ENCODE assay signal across 11 mouse cellular contexts in the genomic region with DNA sequence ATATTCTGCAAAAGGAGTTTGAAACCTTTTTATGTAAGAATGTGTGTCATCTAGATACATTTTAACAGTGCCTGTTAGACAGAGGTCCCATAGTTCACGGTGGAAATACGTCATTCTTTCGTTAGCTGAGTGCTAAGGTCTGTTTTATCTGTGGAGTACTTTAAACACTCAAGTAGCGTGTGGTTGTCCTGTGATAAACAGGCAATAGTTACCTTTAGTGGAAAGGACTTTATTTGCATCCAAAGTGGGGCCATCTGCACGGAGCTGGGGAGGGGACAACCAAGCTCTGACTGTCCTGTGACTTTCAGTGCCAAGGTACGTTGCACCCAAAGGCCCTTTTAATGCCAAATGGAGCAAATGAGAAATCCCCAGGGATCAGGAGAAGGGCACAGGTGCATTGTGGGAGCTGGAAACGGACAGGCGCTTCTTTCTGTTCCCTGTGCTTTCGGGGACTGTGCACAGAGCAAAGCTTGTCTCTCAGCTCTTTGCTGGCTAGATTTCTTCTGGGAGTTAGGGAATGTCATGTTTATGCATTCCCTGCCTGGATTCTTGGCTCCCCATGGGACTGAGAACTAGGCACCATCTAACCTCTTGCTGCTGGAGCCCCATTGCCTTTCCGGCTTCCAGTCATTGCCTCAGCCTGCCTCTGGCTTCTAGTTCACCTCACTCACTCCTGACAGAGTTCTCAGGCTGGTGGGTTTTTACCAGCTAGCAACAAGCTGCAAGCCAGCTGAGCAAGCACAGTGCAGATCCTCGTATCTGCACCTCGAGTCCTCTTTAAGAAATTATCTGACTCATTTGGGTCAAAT. TPM values are rescaled to one million over a fixed set of nuclear protein-coding genes. Genes with fewer than 3 reads are reported as not detected.
DNase-seq lines count a peak whose midpoint lies in the region; ATAC-seq and TF ChIP-seq lines count a peak whose summit lies in the region.
"Had no signal": no experiment of that assay in that cellular context is flagged by ENCODE, and none has a peak within 500 bp of the region (broad histone marks: within the 10 kb centered on the region; RNA-seq: fewer than 3 reads in every experiment).

No protein-coding gene starts in this region.

- peaks cover 10% of the 10 kb centered on the region; the same call in 1 of the 2 replicates for H3K36me3 ChIP-seq in intestine, embryonic 15.5 days

- H3K4me3 ChIP-seq in intestine, embryonic 15.5 days (replicated peaks), result no peak overlapping the region
- H3K4me3 ChIP-seq in olfactory bulb, adult 2 months (ENCODE audit: insufficient read depth, low read depth, low read length), result no peak overlapping the region
- H3K4me3 ChIP-seq: neural tube, embryonic 12.5 days had no signal

- H3K9ac ChIP-seq in intestine, embryonic 15.5 days, result no peak overlapping the region
- H3K9ac ChIP-seq: neural tube, embryonic 12.5 days had no signal

- H3K4me2 ChIP-seq in intestine, embryonic 15.5 days (replicated peaks), result no peak overlapping the region
- H3K4me2 ChIP-seq: neural tube, embryonic 12.5 days had no signal

- no peak for ATAC-seq in intestine, embryonic 15.5 days

- TF ChIP-seq POLR2A in olfactory bulb, adult 2 months (IDR thresholded peaks at IDR 0.05; ENCODE audit: insufficient read depth, low read depth, low read length), result no peak

- WGBS in intestine, embryonic 15.5 days, result 61% methylated on average over 12 of the region's 12 CpGs
- 66% methylated on average over 12 of the region's 12 CpGs for WGBS in olfactory bulb, adult 2 months

- peak; percentile 52 for DNase-seq in adrenal gland, postnatal 14 days
- DNase-seq in adrenal gland, adult 18-20 months (ENCODE audit: low spot score in 2 of 2), result no peak
- peak; percentile 33 to 38 for DNase-seq in lung, adult 18-20 months
- DNase-seq in lung, postnatal 14 days, result no peak
- no peak for DNase-seq in thymus, postnatal 36 days
- DNase-seq in spleen, adult 18-20 months, result no peak
- DNase-seq: cerebellum, adult 11-12 months; gastrocnemius, postnatal 10 days had no signal

- no peaks in the 10 kb centered on the region for H3K27me3 ChIP-seq in intestine, embryonic 15.5 days (replicated peaks)
- H3K27me3 ChIP-seq: neural tube, embryonic 12.5 days had no signal

- no peak for TF ChIP-seq CTCF in olfactory bulb, adult 2 months (IDR thresholded peaks at IDR 0.05; ENCODE audit: insufficient read depth, low read depth, low read length)

- peak overlapping the region; percentile 14; the same call in 1 of the 2 replicates for H3K27ac ChIP-seq in intestine, embryonic 15.5 days
- H3K27ac ChIP-seq in olfactory bulb, adult 2 months (ENCODE audit: insufficient read depth, low read depth, low read length), result peak overlapping the region; percentile 46; the same call in 1 of the 2 replicates
- H3K27ac ChIP-seq: neural tube, embryonic 12.5 days had no signal

- no peaks in the 10 kb centered on the region for H3K9me3 ChIP-seq in intestine, embryonic 15.5 days
- H3K9me3 ChIP-seq: neural tube, embryonic 12.5 days had no signal

- H3K4me1 ChIP-seq in intestine, embryonic 15.5 days (replicated peaks), result peaks cover 14% of the 10 kb centered on the region
- H3K4me1 ChIP-seq in olfactory bulb, adult 2 months (ENCODE audit: control insufficient read depth, insufficient read depth, low read length), result peaks cover 32% of the 10 kb centered on the region

RNA-seq across cellular contexts. Expression of a gene that starts 56.1 kb away (rescaled TPM):
- total RNA-seq in adrenal gland, postnatal 14 days (2021), result 240 and 262 TPM in 2 replicates
- 100 to 1,000 TPM; 211 to 262 TPM for total RNA-seq in adrenal gland, adult 18-20 months (2021)
- polyA plus RNA-seq in intestine, embryonic 15.5 days (2015; fragmentation: Nextera tagmentation; extraction: Ambion mirVana), result 79.2 and 91.2 TPM in 2 replicates
- not detected in 2 replicates for polyA plus RNA-seq in olfactory bulb, adult 2 months (2012; ENCODE audit: insufficient read depth, insufficient read length, low replicate concordance, missing spikeins)

RNA-seq across cellular contexts. Expression of a gene that starts 56.1 kb away (rescaled TPM):
- 1.3 and 2.6 TPM in 2 replicates for total RNA-seq in adrenal gland, postnatal 14 days (2021)
- total RNA-seq in adrenal gland, adult 18-20 months (2021), result under 1 TPM; 0.67 to 0.99 TPM
- 1.6 and 2.0 TPM in 2 replicates for polyA plus RNA-seq in intestine, embryonic 15.5 days (2015; fragmentation: Nextera tagmentation; extraction: Ambion mirVana)
- polyA plus RNA-seq in olfactory bulb, adult 2 months (2012; ENCODE audit: insufficient read depth, insufficient read length, low replicate concordance, missing spikeins), result not detected in 2 replicates

RNA-seq across cellular contexts. Expression of a gene that starts 56.9 kb away (rescaled TPM):
- total RNA-seq in adrenal gland, postnatal 14 days (2021), result 56.7 and 59.4 TPM in 2 replicates
- 10 to 100 TPM; 31.9 to 41.2 TPM for total RNA-seq in adrenal gland, adult 18-20 months (2021)
- 138 and 157 TPM in 2 replicates for polyA plus RNA-seq in intestine, embryonic 15.5 days (2015; fragmentation: Nextera tagmentation; extraction: Ambion mirVana)
- polyA plus RNA-seq in olfactory bulb, adult 2 months (2012; ENCODE audit: insufficient read depth, insufficient read length, low replicate concordance, missing spikeins), result 171 TPM in 1 of 2 replicates, not detected in the other

Comparison
In these comparisons a context has a peak if more than half of its experiments do, and no peak if none do; other contexts are left out.
1. DNase-seq: peak in adrenal gland, postnatal 14 days (single experiment) and lung, adult 18-20 months (2 of 2); none in adrenal gland, adult 18-20 months (0 of 2), lung, postnatal 14 days (single experiment), thymus, postnatal 36 days (0 of 2) and spleen, adult 18-20 months (0 of 2).